Mouse (Mus musculus) spleen, adult 18-20 months (tissue): ENCODE measurements around the gene Smim1.

Experiments
- DNase-seq, 2 experiments: peaks; one replicate each; pipeline ENCODE4 v3.0.0; 2022; ENCODE audit warnings: mixed read lengths in 2 of 2

The Smim1 gene

GRCm38 (mm10) chr4:154025641-154026440, at the start of gene Smim1:
Gene Smim1 (minus strand): TSS chr4:154026230.
- peak; percentile 23 to 28 for DNase-seq

GRCm38 (mm10) chr4:154071941-154072340, 45.9 kb upstream of the Smim1 start:
- no peak for DNase-seq

- no peak for DNase-seq
These were observed 45.5 kb upstream of the Smim1 start for GRCm38 (mm10) chr4:154071521-154071920.

GRCm38 (mm10) chr4:154070896-154071295, 44.9 kb upstream of the Smim1 start:
- DNase-seq: no peak

- no peak for DNase-seq
These were observed 39.1 kb upstream of the Smim1 start for GRCm38 (mm10) chr4:154064827-154065773.

GRCm38 (mm10) chr4:154057696-154058095, 31.7 kb upstream of the Smim1 start:
- no peak for DNase-seq

- no peak for DNase-seq
These were observed 30.6 kb upstream of the Smim1 start for GRCm38 (mm10) chr4:154056661-154057060.

- DNase-seq: no peak
These were observed 30.0 kb upstream of the Smim1 start for GRCm38 (mm10) chr4:154056046-154056445.

- DNase-seq: no peak
These were observed 29.5 kb upstream of the Smim1 start for GRCm38 (mm10) chr4:154055482-154055881.

- no peak for DNase-seq
These were observed 27.0 kb upstream of the Smim1 start for GRCm38 (mm10) chr4:154053065-154053464.

GRCm38 (mm10) chr4:154051401-154051800, 25.4 kb upstream of the Smim1 start:
- no peak for DNase-seq

GRCm38 (mm10) chr4:154045837-154046236, 19.8 kb upstream of the Smim1 start:
- DNase-seq: no peak

GRCm38 (mm10) chr4:154042577-154042976, 16.5 kb upstream of the Smim1 start, which contains the start of gene Ccdc27:
Gene Ccdc27 (minus strand): TSS chr4:154042677.
- DNase-seq: no peak

- DNase-seq: no peak
These were observed 11.1 kb upstream of the Smim1 start for GRCm38 (mm10) chr4:154037123-154037522.

GRCm38 (mm10) chr4:154028646-154029045, 2.6 kb upstream of the Smim1 start:
- peak in 1 of 2 experiments; percentile 26 for DNase-seq

GRCm38 (mm10) chr4:154028066-154028465, 2.0 kb upstream of the Smim1 start:
- DNase-seq: no peak

GRCm38 (mm10) chr4:154026441-154026761, 371 bp upstream of the Smim1 start:
- no peak for DNase-seq

GRCm38 (mm10) chr4:154024729-154025521, 1.1 kb downstream of the Smim1 start:
- DNase-seq: no peak

- no peak for DNase-seq
These were observed 2.1 kb downstream of the Smim1 start for GRCm38 (mm10) chr4:154023754-154024601.

- no peak for DNase-seq
These were observed 3.2 kb downstream of the Smim1 start for GRCm38 (mm10) chr4:154022844-154023243.

- no peak for DNase-seq
These were observed 3.6 kb downstream of the Smim1 start for GRCm38 (mm10) chr4:154022407-154022806.

- no peak for DNase-seq
These were observed 4.6 kb downstream of the Smim1 start for GRCm38 (mm10) chr4:154021432-154021831.
